Mouse (Mus musculus): ENCODE measurements at regions not wholly inside any gene's neighbourhood (a gene's known extent, or its start where the extent isn't known, plus 50 kb on each side); places are given as distances from the start of the nearest gene placed in this dataset.

DNA sequence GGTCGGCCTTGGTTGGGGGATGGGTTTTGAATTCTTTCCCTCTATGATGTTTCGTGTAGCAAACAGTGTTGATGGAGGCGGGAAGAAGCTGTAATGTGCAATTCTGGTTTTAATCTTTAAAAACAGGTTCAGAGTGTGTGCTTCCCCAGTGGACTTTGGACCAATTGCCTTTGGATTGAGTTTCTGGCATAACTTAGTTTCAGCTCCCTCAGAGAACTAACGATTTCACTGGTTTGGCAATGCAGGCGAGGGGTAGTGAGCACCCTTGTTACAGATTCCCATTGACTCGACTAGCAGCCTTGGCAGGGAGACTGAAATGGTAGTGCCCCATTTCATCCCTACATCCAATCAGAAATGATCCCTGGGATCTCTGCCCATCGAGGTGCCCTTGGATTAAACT is 193.9 kb upstream of the Tmem72 start:
- TF ChIP-seq CTCF (IDR thresholded peaks at IDR 0.05; ENCODE audit: control insufficient read depth, insufficient read depth, insufficient read length): no peak
- no peak for TF ChIP-seq MYOG (IDR thresholded peaks at IDR 0.05; ENCODE audit: control insufficient read depth, extremely low read depth, insufficient read length)
- no peak for TF ChIP-seq CEBPB (IDR thresholded peaks at IDR 0.05; ENCODE audit: low read depth)
